Mouse (Mus musculus) ES-E14 (cell line): ENCODE results near the gene Mlxip.

Source experiments
- HCFC1 ChIP-seq: IDR thresholded peaks from 2 replicates; pipeline ENCODE4 v1.6.1; 2012; ENCODE audit warnings: low read length, inconsistent platforms, borderline replicate concordance; ENCODE audit not compliant: insufficient read depth
- ZC3H11A ChIP-seq: IDR thresholded peaks from 2 replicates; pipeline ENCODE4 v1.6.1; 2012; ENCODE audit warnings: low read depth, mild to moderate bottlenecking, inconsistent platforms, low read length, borderline replicate concordance
- ZNF384 ChIP-seq: IDR thresholded peaks from 2 replicates; pipeline ENCODE4 v1.6.1; 2012; ENCODE audit warnings: low read depth, low read length, inconsistent platforms

DNA sequence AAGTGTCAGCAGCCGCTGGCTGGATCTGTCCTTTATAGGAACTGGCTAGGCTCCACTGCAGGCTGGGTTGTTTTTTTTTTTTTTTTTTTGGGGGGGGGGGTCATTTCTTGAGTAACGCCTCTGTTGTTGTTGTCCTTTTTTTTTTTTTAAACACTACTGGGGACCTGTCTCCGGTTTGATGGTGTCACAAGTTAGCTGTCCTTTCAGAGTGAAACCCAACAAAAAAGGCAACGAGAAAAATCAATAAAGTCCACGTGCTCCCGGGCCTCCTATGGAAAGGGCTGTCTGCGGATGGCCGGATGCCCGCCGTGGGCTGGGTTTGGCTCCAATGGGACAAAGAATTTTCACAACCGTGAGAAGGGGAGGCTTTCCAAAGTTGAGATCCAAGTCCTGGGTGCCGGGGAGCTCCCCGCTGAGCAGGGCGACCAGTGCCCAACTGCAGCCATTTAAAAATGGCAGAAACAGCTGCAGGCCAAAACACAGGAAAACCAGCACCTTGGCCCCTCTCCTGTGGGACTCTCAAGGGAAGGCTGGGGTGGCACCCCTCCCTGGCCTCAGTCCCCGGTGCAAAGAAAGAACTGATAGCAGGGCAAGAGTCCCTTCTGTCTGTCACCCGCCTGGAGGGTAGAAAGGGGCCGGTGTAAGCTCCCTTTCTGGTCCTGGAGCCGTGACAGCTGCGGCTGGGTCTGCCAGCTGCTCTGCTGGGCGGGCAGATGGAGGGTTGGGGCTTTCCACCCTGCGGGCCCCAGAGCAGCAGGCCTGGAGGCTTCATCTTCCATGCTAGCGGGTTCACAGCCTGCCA is 48.5 kb upstream of the Mlxip start:
- no peak for TF ChIP-seq HCFC1
- TF ChIP-seq ZC3H11A = no peak
- peak; percentile 81 for TF ChIP-seq ZNF384
